Mouse (Mus musculus): ENCODE measurements around the gene Gm49361. TPM values are rescaled to one million over a fixed set of nuclear protein-coding genes. Genes with fewer than 3 reads are reported as not detected.

Gene Gm49361
- polyA plus RNA-seq, 1 experiment, result not detected

- Histone ChIP-seq H3K4me3 (ENCODE audit: insufficient read depth, low read length) (no peak overlapping the region), H3K4me1 (ENCODE audit: control insufficient read depth, insufficient read depth, low read length) (peaks cover 2% of the 10 kb centered on the region; the same call in 1 of the 2 replicates), H3K27ac (ENCODE audit: insufficient read depth, low read length) (no peak overlapping the region)
Observed at GRCm38 (mm10) chr14:57711059-57711458, 34.8 kb downstream of the Gm49361 start.

GRCm38 (mm10) chr14:57709171-57709570 lies 36.7 kb downstream of the Gm49361 start:
- H3K27ac ChIP-seq (ENCODE audit: insufficient read depth, low read length), result no peak overlapping the region
- H3K4me3 ChIP-seq (ENCODE audit: insufficient read depth, low read length), result no peak overlapping the region
- H3K4me1 ChIP-seq (ENCODE audit: control insufficient read depth, insufficient read depth, low read length), result peaks cover 2% of the 10 kb centered on the region; the same call in 1 of the 2 replicates
- TF ChIP-seq POLR2A (IDR thresholded peaks at IDR 0.05; ENCODE audit: extremely low read depth, insufficient read depth, low read length), result no peak
- no peak for TF ChIP-seq CTCF (IDR thresholded peaks at IDR 0.05; ENCODE audit: extremely low read depth, insufficient read depth, low read length)

More at GRCm38 (mm10) chr14:57711059-57711458, 34.8 kb downstream of the Gm49361 start:
- TF ChIP-seq POLR2A (IDR thresholded peaks at IDR 0.05; ENCODE audit: extremely low read depth, insufficient read depth, low read length), result no peak
- no peak for TF ChIP-seq CTCF (IDR thresholded peaks at IDR 0.05; ENCODE audit: extremely low read depth, insufficient read depth, low read length)

- Histone ChIP-seq H3K4me3 (ENCODE audit: insufficient read depth, low read length) (no peak overlapping the region), H3K4me1 (ENCODE audit: control insufficient read depth, insufficient read depth, low read length) (peaks cover 2% of the 10 kb centered on the region; the same call in 1 of the 2 replicates), H3K27ac (ENCODE audit: insufficient read depth, low read length) (no peak overlapping the region)
- TF ChIP-seq CTCF (IDR thresholded peaks at IDR 0.05; ENCODE audit: extremely low read depth, insufficient read depth, low read length), result no peak
- no peak for TF ChIP-seq POLR2A (IDR thresholded peaks at IDR 0.05; ENCODE audit: extremely low read depth, insufficient read depth, low read length)
Observed at GRCm38 (mm10) chr14:57708580-57708979, 37.3 kb downstream of the Gm49361 start.

- no peak for TF ChIP-seq CTCF (IDR thresholded peaks at IDR 0.05; ENCODE audit: extremely low read depth, insufficient read depth, low read length)
- no peak for TF ChIP-seq POLR2A (IDR thresholded peaks at IDR 0.05; ENCODE audit: extremely low read depth, insufficient read depth, low read length)
- peaks cover 2% of the 10 kb centered on the region; the same call in 1 of the 2 replicates for H3K4me1 ChIP-seq (ENCODE audit: control insufficient read depth, insufficient read depth, low read length)
- H3K27ac ChIP-seq (ENCODE audit: insufficient read depth, low read length), result peak overlapping the region; percentile 75
- no peak overlapping the region for H3K4me3 ChIP-seq (ENCODE audit: insufficient read depth, low read length)
Observed at GRCm38 (mm10) chr14:57707100-57707893, 38.6 kb downstream of the Gm49361 start.

- H3K4me1 ChIP-seq (ENCODE audit: control insufficient read depth, insufficient read depth, low read length), result peaks cover 4% of the 10 kb centered on the region; the same call in 1 of the 2 replicates
- no peak overlapping the region for H3K4me3 ChIP-seq (ENCODE audit: insufficient read depth, low read length)
- TF ChIP-seq POLR2A (IDR thresholded peaks at IDR 0.05; ENCODE audit: extremely low read depth, insufficient read depth, low read length) (no peak), CTCF (IDR thresholded peaks at IDR 0.05; ENCODE audit: extremely low read depth, insufficient read depth, low read length) (no peak)
- peak overlapping the region; percentile 75; the same call in 1 of the 2 replicates for H3K27ac ChIP-seq (ENCODE audit: insufficient read depth, low read length)
Observed at GRCm38 (mm10) chr14:57706760-57707099, 39.2 kb downstream of the Gm49361 start.

GRCm38 (mm10) chr14:57705759-57706158 lies 40.1 kb downstream of the Gm49361 start:
- Histone ChIP-seq H3K4me1 (ENCODE audit: control insufficient read depth, insufficient read depth, low read length) (peaks cover 4% of the 10 kb centered on the region; the same call in 1 of the 2 replicates), H3K4me3 (ENCODE audit: insufficient read depth, low read length) (no peak overlapping the region), H3K27ac (ENCODE audit: insufficient read depth, low read length) (no peak overlapping the region)
- no peak for TF ChIP-seq CTCF (IDR thresholded peaks at IDR 0.05; ENCODE audit: extremely low read depth, insufficient read depth, low read length)
- TF ChIP-seq POLR2A (IDR thresholded peaks at IDR 0.05; ENCODE audit: extremely low read depth, insufficient read depth, low read length), result no peak

- Histone ChIP-seq H3K4me1 (ENCODE audit: control insufficient read depth, insufficient read depth, low read length) (peaks cover 4% of the 10 kb centered on the region; the same call in 1 of the 2 replicates), H3K27ac (ENCODE audit: insufficient read depth, low read length) (no peak overlapping the region), H3K4me3 (ENCODE audit: insufficient read depth, low read length) (no peak overlapping the region)
- TF ChIP-seq POLR2A (IDR thresholded peaks at IDR 0.05; ENCODE audit: extremely low read depth, insufficient read depth, low read length), result no peak
- TF ChIP-seq CTCF (IDR thresholded peaks at IDR 0.05; ENCODE audit: extremely low read depth, insufficient read depth, low read length), result no peak
Observed at GRCm38 (mm10) chr14:57705075-57705474, 40.8 kb downstream of the Gm49361 start.

- H3K4me1 ChIP-seq (ENCODE audit: control insufficient read depth, insufficient read depth, low read length), result peaks cover 2% of the 10 kb centered on the region; the same call in 1 of the 2 replicates
- no peak for TF ChIP-seq POLR2A (IDR thresholded peaks at IDR 0.05; ENCODE audit: extremely low read depth, insufficient read depth, low read length)
- TF ChIP-seq CTCF (IDR thresholded peaks at IDR 0.05; ENCODE audit: extremely low read depth, insufficient read depth, low read length), result no peak
Observed at GRCm38 (mm10) chr14:57701915-57702477, 43.9 kb downstream of the Gm49361 start.

GRCm38 (mm10) chr14:57699461-57699970 lies 46.4 kb downstream of the Gm49361 start:
- Histone ChIP-seq H3K4me1 (ENCODE audit: control insufficient read depth, insufficient read depth, low read length) (peaks cover 2% of the 10 kb centered on the region; the same call in 1 of the 2 replicates), H3K27ac (ENCODE audit: insufficient read depth, low read length) (no peak overlapping the region), H3K4me3 (ENCODE audit: insufficient read depth, low read length) (no peak overlapping the region)
- TF ChIP-seq CTCF (IDR thresholded peaks at IDR 0.05; ENCODE audit: extremely low read depth, insufficient read depth, low read length), result no peak

More at GRCm38 (mm10) chr14:57701915-57702477, 43.9 kb downstream of the Gm49361 start:
- no peak overlapping the region for H3K4me3 ChIP-seq (ENCODE audit: insufficient read depth, low read length)
- H3K27ac ChIP-seq (ENCODE audit: insufficient read depth, low read length), result 0 out of 2 replicates have a peak overlapping the region, but pooled peaks have one; percentile 6
